Mouse (Mus musculus) liver, adult 2 months (tissue): ENCODE data around the gene Serpinc1. TPM values are rescaled to one million over a fixed set of nuclear protein-coding genes. Genes with fewer than 3 reads are reported as not detected.
A peak's percentile ranks its signal among the peaks of the same experiment; 100 is the strongest.

ENCODE experiments used
- DNase-seq: peaks from one replicate; pipeline ENCODE4 v3.0.0-alpha.2; 2011; ENCODE audit warnings: low read depth, low spot score; ENCODE audit errors: extremely low read depth
- H3K27ac ChIP-seq: fragments of 200-500 bp; replicated peaks from 2 replicates; pipeline ENCODE4 v1.5.1; 2012; ENCODE audit warnings: low read depth, mild to moderate bottlenecking, control low read depth, inconsistent platforms, low read length; ENCODE audit not compliant: insufficient read depth
- H3K27me3 ChIP-seq: fragments of 200-500 bp; 2 replicates; pipeline ENCODE4 v1.6.1; 2012; ENCODE audit warnings: mild to moderate bottlenecking, moderate library complexity, low read length, inconsistent platforms; ENCODE audit not compliant: control insufficient read depth, insufficient read depth
- H3K36me3 ChIP-seq: fragments of 200-500 bp; 2 replicates; pipeline ENCODE4 v1.6.1; 2012; ENCODE audit warnings: low read length, inconsistent platforms; ENCODE audit not compliant: control insufficient read depth, insufficient read depth
- H3K4me1 ChIP-seq: fragments of 200-500 bp; 2 replicates; pipeline ENCODE4 v1.6.1; 2011; ENCODE audit warnings: low read length; ENCODE audit not compliant: control insufficient read depth, insufficient read depth
- H3K4me3 ChIP-seq: fragments of 200-500 bp; 2 replicates; pipeline ENCODE4 v1.5.1; 2011; ENCODE audit warnings: low read depth, mild to moderate bottlenecking, control low read depth, low read length, moderate library complexity; ENCODE audit not compliant: insufficient read depth
- H3K79me2 ChIP-seq: fragments of 200-500 bp; 2 replicates; pipeline ENCODE4 v1.6.1; 2012; ENCODE audit warnings: inconsistent platforms, mild to moderate bottlenecking, low read length, moderate library complexity; ENCODE audit not compliant: control insufficient read depth, insufficient read depth
- H3K9ac ChIP-seq: fragments of 200-500 bp; 2 replicates; pipeline ENCODE4 v1.6.1; 2012; ENCODE audit warnings: low read depth, mild to moderate bottlenecking, control low read depth, inconsistent platforms, low read length
- CTCF ChIP-seq: fragments of 200-500 bp; IDR thresholded peaks from 2 replicates; pipeline ENCODE4 v1.5.1; 2011; ENCODE audit warnings: low read depth, low read length, control low read depth
- POLR2A ChIP-seq: fragments of 200-500 bp; IDR thresholded peaks from 2 replicates; pipeline ENCODE4 v1.6.1; 2011; ENCODE audit warnings: low read length, control low read depth; ENCODE audit not compliant: insufficient read depth; ENCODE audit errors: extremely low read depth
- WGBS: fragments of 180-500 bp; shearing (Covaris S2); methylation state at CpG from one replicate; pipeline ENCODE4 v1.1.7; 2018; 5-methylcytosine and 5-hydroxymethylcytosine counted together
- polyA plus RNA-seq: library from polyadenylated mRNA; depleted of rRNA; stranded (reverse); fragments of >200 nt; gene quantifications from 2 replicates; pipeline ENCODE4 v1.2.3, GENCODE M21; 2012
- total RNA-seq: library from RNA; depleted of rRNA; stranded (reverse); fragments of >200 nt; gene quantifications from 2 replicates; pipeline ENCODE4 v1.2.3, GENCODE M21; 2014

Gene Serpinc1
- total and polyA plus RNA-seq, 2 experiments, result 3,274 to 5,808 TPM

GRCm38 (mm10) chr1:161006471-161006870, 28.1 kb downstream of the Serpinc1 start:
- 59% methylated on average over 5 of the region's 5 CpGs for WGBS

DNA sequence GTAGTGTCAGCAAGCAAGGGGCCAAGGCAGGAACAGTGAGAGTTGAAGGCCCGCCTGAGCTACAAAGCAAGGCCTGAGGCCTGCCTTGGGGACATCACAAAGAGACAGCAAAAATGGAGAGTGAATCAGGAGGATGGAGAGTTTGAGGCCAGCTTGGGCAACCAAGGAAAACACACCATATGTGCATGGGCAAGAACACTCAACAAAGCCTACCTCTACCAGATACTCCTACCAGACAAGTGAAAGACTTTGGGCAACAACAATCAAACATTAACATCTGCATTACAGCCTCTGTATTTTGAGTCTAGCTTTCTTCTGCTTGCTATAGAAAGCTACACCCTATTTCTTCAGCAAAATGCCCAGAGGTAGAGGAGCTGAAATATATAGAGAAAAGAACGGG, 29.7 kb downstream of the Serpinc1 start:
- Histone ChIP-seq H3K4me1 (no peaks in the 10 kb centered on the region), H3K9ac (no peak overlapping the region), H3K27me3 (no peaks in the 10 kb centered on the region), H3K4me3 (no peak overlapping the region), H3K27ac (no peak overlapping the region), H3K79me2 (no peaks in the 10 kb centered on the region), H3K36me3 (peaks cover 30% of the 10 kb centered on the region)
- no peak for TF ChIP-seq POLR2A
- TF ChIP-seq CTCF, result no peak
- peak; percentile 66 for DNase-seq
- WGBS, result 82% methylated on average over 2 of the region's 2 CpGs

More at GRCm38 (mm10) chr1:161006471-161006870, 28.1 kb downstream of the Serpinc1 start:
- H3K36me3 ChIP-seq, result peaks cover 43% of the 10 kb centered on the region
- peak; percentile 60 for DNase-seq
- H3K79me2 ChIP-seq, result no peaks in the 10 kb centered on the region
- no peak overlapping the region for H3K9ac ChIP-seq
- no peak overlapping the region for H3K27ac ChIP-seq
- H3K27me3 ChIP-seq, result no peaks in the 10 kb centered on the region
- H3K4me1 ChIP-seq, result no peaks in the 10 kb centered on the region
- H3K4me3 ChIP-seq, result no peak overlapping the region
- TF ChIP-seq CTCF (peak; percentile 13; the same call in 1 of the 2 replicates), POLR2A (no peak)

GRCm38 (mm10) chr1:161010436-161010835, 32.1 kb downstream of the Serpinc1 start:
- no peaks in the 10 kb centered on the region for H3K27me3 ChIP-seq
- H3K27ac ChIP-seq, result no peak overlapping the region
- no peaks in the 10 kb centered on the region for H3K79me2 ChIP-seq
- no peaks in the 10 kb centered on the region for H3K4me1 ChIP-seq
- TF ChIP-seq POLR2A (no peak), CTCF (no peak)
- peaks cover 9% of the 10 kb centered on the region for H3K36me3 ChIP-seq
- 80% methylated on average over 4 of the region's 4 CpGs for WGBS
- no peak overlapping the region for H3K9ac ChIP-seq
- no peak overlapping the region for H3K4me3 ChIP-seq
- no peak for DNase-seq

DNA sequence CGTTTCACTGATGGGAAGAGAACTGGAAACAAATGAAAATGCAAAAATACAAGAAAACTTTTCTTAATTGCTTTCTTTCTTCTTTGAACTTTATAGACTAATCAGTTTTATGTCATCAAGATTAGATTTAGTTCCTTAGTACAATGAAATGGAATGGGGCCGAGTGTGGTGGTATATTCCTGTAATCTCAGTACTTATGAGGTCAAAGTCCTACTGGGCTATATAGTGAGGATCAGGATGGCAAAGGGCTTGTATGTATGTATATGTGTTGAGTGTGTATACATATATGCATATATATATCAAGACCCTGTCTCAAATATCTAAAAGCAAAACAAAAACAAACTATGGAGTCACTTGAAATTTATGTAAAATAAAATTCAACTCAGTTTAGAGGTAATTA, 38.0 kb downstream of the Serpinc1 start:
- WGBS, result 91% methylated on average over 2 of the region's 2 CpGs
- no peaks in the 10 kb centered on the region; the same call in 1 of the 2 replicates for H3K79me2 ChIP-seq
- DNase-seq, result no peak
- no peak for TF ChIP-seq CTCF
- no peak for TF ChIP-seq POLR2A
- H3K4me1 ChIP-seq, result no peaks in the 10 kb centered on the region
- H3K27me3 ChIP-seq, result no peaks in the 10 kb centered on the region
- H3K27ac ChIP-seq, result no peak overlapping the region
- no peak overlapping the region for H3K9ac ChIP-seq
- H3K36me3 ChIP-seq, result peaks cover 17% of the 10 kb centered on the region
- no peak overlapping the region for H3K4me3 ChIP-seq

DNA sequence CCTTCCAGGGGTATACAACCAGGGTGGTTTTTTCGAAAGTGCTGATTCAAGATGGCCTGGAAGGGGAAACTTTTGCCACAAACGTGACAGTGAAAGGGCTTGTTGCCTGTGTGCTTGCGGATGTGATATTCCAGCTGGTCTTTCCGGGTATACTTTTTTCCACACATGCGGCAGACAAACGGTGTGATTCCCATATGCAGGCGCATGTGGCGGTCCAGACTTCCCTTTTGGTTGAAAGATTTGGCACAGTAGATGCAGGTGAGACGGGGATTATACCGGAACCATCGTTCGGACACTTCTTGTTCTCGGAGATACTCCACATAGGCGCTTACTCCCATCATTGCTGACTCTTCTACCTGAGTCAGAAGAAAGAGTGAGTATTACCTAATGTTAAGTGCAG, 41.7 kb downstream of the Serpinc1 start:
- H3K27ac ChIP-seq, result no peak overlapping the region
- WGBS, result 96% methylated on average over 14 of the region's 14 CpGs
- no peak for TF ChIP-seq POLR2A
- no peak for TF ChIP-seq CTCF
- no peaks in the 10 kb centered on the region for H3K27me3 ChIP-seq
- H3K4me1 ChIP-seq, result no peaks in the 10 kb centered on the region
- H3K9ac ChIP-seq, result no peak overlapping the region
- DNase-seq, result no peak
- peaks cover 16% of the 10 kb centered on the region for H3K36me3 ChIP-seq
- H3K79me2 ChIP-seq, result no peaks in the 10 kb centered on the region; the same call in 1 of the 2 replicates
- no peak overlapping the region for H3K4me3 ChIP-seq

- DNase-seq, result no peak
- 89% methylated on average over 5 of the region's 5 CpGs for WGBS
These were observed 47.2 kb downstream of the Serpinc1 start for GRCm38 (mm10) chr1:161025410-161026210.

More at GRCm38 (mm10) chr1:161025410-161026210, 47.2 kb downstream of the Serpinc1 start:
- Histone ChIP-seq H3K79me2 (0 out of 2 replicates have a peak, but pooled peaks cover 2% of the 10 kb centered on the region), H3K9ac (no peak overlapping the region), H3K27ac (no peak overlapping the region), H3K36me3 (no peaks in the 10 kb centered on the region; the same call in 1 of the 2 replicates), H3K4me1 (no peaks in the 10 kb centered on the region; the same call in 1 of the 2 replicates), H3K4me3 (no peak overlapping the region), H3K27me3 (no peaks in the 10 kb centered on the region)
- TF ChIP-seq CTCF (no peak), POLR2A (no peak)
